Mouse (Mus musculus) embryonic facial prominence, embryonic 14.5 days (tissue): ENCODE results near the gene Tmem88. TPM values are rescaled to one million over a fixed set of nuclear protein-coding genes. Genes with fewer than 3 reads are reported as not detected.
A peak's percentile ranks its signal among the peaks of the same experiment; 100 is the strongest.

Experiments used
- ATAC-seq: fragments of 200-750 bp; cut with Nextera tagmentation; 2 replicates; pipeline ENCODE4 v1.8.0; 2017; ENCODE audit warnings: low read depth, moderate number of reproducible peaks, moderate TSS enrichment
- DNase-seq: peaks from one replicate; pipeline ENCODE4 v3.0.0-alpha.2; 2015; ENCODE audit warnings: low spot score
- H3K27ac ChIP-seq: fragments of 300-500 bp; sonication (generic); replicated peaks from 2 replicates; pipeline ENCODE4 v1.5.1; 2014; ENCODE audit warnings: low read depth, mild to moderate bottlenecking, low read length, moderate library complexity
- H3K27me3 ChIP-seq: fragments of 300-500 bp; sonication (generic); replicated peaks from 2 replicates; pipeline ENCODE4 v1.6.1; 2014; ENCODE audit warnings: low read length; ENCODE audit not compliant: control insufficient read depth, insufficient read depth
- H3K36me3 ChIP-seq: fragments of 300-500 bp; sonication (generic); 2 replicates; pipeline ENCODE4 v1.6.1; 2014; ENCODE audit warnings: low read length, mixed read lengths; ENCODE audit not compliant: control insufficient read depth, insufficient read depth
- H3K4me1 ChIP-seq: fragments of 300-500 bp; sonication (generic); 2 replicates; pipeline ENCODE4 v1.6.1; 2014; ENCODE audit warnings: antibody characterized with exemption, low read length; ENCODE audit not compliant: control insufficient read depth, insufficient read depth
- H3K4me2 ChIP-seq: fragments of 300-500 bp; sonication (generic); 2 replicates; pipeline ENCODE4 v1.6.1; 2014; ENCODE audit warnings: low read depth, mild to moderate bottlenecking, low read length, moderate library complexity, mixed read lengths
- H3K4me3 ChIP-seq: fragments of 300-500 bp; sonication (generic); 2 replicates; pipeline ENCODE4 v1.5.1; 2014; ENCODE audit warnings: low read depth, mild to moderate bottlenecking, low read length
- H3K9ac ChIP-seq: fragments of 300-500 bp; sonication (generic); 2 replicates; pipeline ENCODE4 v1.6.1; 2014; ENCODE audit warnings: low read depth, mild to moderate bottlenecking, low read length, moderate library complexity, mixed read lengths
- H3K9me3 ChIP-seq: fragments of 300-500 bp; sonication (generic); 2 replicates; pipeline ENCODE4 v1.6.1; 2016; ENCODE audit warnings: low read length; ENCODE audit not compliant: control insufficient read depth
- WGBS: fragments of 180-500 bp; shearing (Covaris S2); extraction: QIAGEN DNeasy Blood & Tissue Kit; methylation state at CpG from one replicate; pipeline ENCODE4 v1.1.7; 2014; 5-methylcytosine and 5-hydroxymethylcytosine counted together
- polyA plus RNA-seq: library from polyadenylated mRNA; unstranded; fragments of >200 nt; fragmentation: Nextera tagmentation; extraction: Ambion mirVana; gene quantifications from 2 replicates; pipeline ENCODE4 v1.2.1, GENCODE M21; 2014

Gene Tmem88
- polyA plus RNA-seq, 1 experiment from 2014 or later, result 19.2 TPM

DNA sequence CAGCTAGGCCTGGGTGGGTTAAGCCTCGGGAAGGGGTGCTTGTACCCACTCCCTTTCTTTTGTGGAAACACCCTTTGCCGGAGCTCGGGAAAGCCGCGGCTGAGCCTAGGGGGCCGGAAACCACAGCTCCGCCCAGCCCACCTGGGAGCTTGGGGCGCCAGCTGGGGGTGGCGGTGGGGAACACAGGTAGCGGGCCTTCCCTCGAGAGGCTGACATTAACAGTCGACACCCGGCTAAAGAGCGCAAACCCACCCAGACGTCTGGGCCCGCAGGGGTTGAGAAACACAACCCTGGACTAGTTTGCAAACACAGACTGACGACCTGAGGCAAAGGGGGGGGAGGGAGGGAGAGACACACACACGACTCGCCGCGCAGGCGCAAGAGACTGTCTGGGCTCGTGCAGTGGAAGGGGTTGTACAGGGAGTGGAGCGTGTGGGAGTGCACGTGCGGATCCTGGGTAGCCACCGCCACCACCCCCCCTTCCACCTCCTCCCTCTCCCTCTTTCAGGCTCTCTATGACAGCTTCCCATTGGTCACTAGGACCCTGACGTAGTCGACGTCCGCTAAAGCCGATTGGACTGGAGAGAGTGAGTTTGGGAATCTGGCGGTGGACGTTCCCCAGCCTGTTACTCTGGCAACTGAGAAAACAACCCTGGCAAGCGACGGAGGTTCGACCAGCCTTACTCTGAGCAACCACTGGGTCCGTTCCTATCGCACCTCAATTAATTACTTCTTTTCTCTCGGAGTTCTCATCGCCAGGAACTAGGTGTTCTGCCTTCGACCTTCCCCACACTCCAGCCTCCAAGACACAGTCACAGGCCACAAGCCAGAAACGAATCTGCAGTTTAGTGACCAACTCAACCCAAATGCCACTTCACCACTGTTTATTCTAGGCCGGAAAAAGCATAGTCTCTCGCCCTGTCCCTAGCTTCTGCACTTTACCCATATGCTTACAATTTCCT, 20.7 kb upstream of the Tmem88 start:
- Histone ChIP-seq H3K27ac (peak overlapping the region; percentile 99), H3K4me1 (peaks cover 34% of the 10 kb centered on the region)
- 0% methylated on average over 38 of the region's 45 CpGs for WGBS

DNA sequence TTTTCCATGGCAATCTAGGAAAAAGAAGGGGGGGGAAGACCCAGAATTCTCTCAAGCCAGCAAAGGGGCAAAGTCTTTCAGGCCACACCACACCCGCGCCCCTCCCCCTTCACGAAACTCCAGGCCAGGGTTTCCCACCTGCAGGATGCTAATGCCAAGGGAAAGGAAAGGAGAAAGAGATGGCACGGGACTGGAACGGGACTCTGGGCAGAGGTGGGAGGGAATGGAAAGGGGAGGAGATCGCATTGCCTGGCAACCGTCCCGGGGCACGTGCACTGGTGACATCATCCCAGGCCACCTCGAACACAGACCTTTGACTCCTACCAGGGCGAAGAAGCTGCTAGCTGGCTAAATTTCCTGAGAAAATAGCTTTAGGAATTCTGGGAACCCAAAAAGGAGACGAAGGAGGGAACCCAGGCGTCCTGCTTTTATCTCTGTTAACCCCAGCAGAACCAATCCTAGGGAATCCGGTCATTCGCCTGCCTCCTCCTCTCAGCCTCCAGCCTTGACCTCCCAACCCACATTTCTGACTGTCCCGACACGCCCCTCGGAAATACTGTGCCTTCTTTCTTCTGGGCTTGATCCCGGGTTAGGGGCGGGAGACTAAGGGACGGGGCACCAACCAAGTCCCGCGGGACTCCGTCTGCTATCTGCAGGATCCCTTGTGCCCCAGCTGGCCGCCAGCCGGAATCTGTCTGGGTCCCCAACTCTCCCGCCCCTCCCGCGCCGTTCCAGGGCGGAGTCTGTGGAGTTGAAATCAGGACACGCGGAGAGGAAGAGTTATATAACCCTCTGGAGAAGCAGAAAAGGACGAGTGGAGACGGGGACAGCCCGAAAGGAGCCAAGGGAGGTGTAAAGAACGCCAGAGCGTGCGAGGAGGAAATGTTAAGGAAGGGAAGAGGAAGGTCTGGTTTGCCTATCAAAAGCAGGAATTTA, 19.7 kb upstream of the Tmem88 start:
- Histone ChIP-seq H3K36me3 (peaks cover 8% of the 10 kb centered on the region; the same call in 1 of the 2 replicates), H3K4me2 (peak overlapping the region; percentile 92), H3K27me3 (peaks cover 19% of the 10 kb centered on the region), H3K9ac (peak overlapping the region; percentile 74), H3K4me3 (peak overlapping the region; percentile 77), H3K4me1 (peaks cover 45% of the 10 kb centered on the region), H3K27ac (peak overlapping the region; percentile 99), H3K9me3 (no peaks in the 10 kb centered on the region)
- DNase-seq, result peak; percentile 96
- WGBS, result under 1% methylated on average over 39 of the region's 39 CpGs
- ATAC-seq, result peak; percentile 32

More for the DNA sequence above, 20.7 kb upstream of the Tmem88 start:
- no peaks in the 10 kb centered on the region for H3K9me3 ChIP-seq
- peak overlapping the region; percentile 74 for H3K9ac ChIP-seq
- DNase-seq, result peak; percentile 99
- ATAC-seq, result peak; percentile 92
- H3K4me2 ChIP-seq, result peak overlapping the region; percentile 92
- no peaks in the 10 kb centered on the region for H3K36me3 ChIP-seq
- H3K27me3 ChIP-seq, result peaks cover 23% of the 10 kb centered on the region
- peak overlapping the region; percentile 77 for H3K4me3 ChIP-seq

DNA sequence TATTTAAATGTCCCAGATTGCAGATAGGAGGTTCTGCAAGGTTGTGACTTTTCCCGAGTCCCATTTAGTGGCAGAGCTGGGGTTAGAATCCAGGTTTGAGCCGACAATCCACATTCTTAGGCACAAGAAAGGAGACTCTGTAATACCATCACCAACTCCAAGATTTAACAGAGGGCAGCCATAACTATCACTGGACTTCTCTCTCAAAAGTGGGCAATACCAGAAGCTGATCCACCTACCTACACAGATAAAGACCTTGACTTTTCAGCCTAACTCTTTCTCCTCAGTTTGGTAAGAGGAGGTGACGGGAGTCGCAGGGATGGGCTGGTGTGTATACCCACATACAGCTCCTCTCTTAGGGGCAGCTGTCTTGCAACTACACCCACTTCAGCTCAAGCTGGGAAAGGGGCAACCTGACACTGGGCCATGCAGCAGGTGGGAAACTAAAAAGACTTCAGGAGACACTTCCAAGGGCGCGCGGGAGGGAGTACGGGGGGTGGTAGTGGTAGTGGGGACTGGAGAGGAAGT, 19.0 kb upstream of the Tmem88 start:
- peaks cover 52% of the 10 kb centered on the region for H3K4me1 ChIP-seq
- peak overlapping the region; percentile 77 for H3K4me3 ChIP-seq
- 4% methylated on average over 8 of the region's 8 CpGs for WGBS
- peak overlapping the region; percentile 99 for H3K27ac ChIP-seq
- no peak for ATAC-seq
- DNase-seq, result no peak
- peak overlapping the region; percentile 74; the same call in 1 of the 2 replicates for H3K9ac ChIP-seq
- H3K27me3 ChIP-seq, result peaks cover 13% of the 10 kb centered on the region
- H3K9me3 ChIP-seq, result no peaks in the 10 kb centered on the region
- peak overlapping the region; percentile 92 for H3K4me2 ChIP-seq
- peaks cover 15% of the 10 kb centered on the region for H3K36me3 ChIP-seq

DNA sequence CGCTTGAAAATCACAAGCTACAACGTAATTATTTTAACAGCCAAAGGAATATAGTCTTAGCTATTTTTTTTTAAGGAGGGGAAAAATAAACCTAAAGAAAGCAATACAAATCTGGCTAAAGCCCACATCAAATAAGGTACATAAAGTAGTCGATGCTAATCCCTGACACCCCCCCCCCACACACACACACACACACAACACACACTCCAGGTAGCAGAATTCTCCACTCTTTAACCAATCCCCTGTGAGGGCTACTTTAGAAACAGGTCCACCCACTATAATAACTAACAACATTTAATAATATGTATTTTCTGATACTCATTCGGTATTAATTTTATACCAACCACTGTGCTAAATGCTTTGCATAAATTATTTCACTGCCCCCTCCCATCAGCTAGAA, 18.5 kb upstream of the Tmem88 start:
- peaks cover 56% of the 10 kb centered on the region for H3K4me1 ChIP-seq
- no peaks in the 10 kb centered on the region for H3K9me3 ChIP-seq
- peaks cover 8% of the 10 kb centered on the region for H3K27me3 ChIP-seq
- peaks cover 16% of the 10 kb centered on the region for H3K36me3 ChIP-seq
- peak overlapping the region; percentile 77 for H3K4me3 ChIP-seq
- H3K4me2 ChIP-seq, result peak overlapping the region; percentile 92
- peak overlapping the region; percentile 94 for H3K9ac ChIP-seq
- peak overlapping the region; percentile 99 for H3K27ac ChIP-seq
- WGBS, result under 1% methylated on average over 4 of the region's 4 CpGs
- DNase-seq (no peak), ATAC-seq (no peak)

DNA sequence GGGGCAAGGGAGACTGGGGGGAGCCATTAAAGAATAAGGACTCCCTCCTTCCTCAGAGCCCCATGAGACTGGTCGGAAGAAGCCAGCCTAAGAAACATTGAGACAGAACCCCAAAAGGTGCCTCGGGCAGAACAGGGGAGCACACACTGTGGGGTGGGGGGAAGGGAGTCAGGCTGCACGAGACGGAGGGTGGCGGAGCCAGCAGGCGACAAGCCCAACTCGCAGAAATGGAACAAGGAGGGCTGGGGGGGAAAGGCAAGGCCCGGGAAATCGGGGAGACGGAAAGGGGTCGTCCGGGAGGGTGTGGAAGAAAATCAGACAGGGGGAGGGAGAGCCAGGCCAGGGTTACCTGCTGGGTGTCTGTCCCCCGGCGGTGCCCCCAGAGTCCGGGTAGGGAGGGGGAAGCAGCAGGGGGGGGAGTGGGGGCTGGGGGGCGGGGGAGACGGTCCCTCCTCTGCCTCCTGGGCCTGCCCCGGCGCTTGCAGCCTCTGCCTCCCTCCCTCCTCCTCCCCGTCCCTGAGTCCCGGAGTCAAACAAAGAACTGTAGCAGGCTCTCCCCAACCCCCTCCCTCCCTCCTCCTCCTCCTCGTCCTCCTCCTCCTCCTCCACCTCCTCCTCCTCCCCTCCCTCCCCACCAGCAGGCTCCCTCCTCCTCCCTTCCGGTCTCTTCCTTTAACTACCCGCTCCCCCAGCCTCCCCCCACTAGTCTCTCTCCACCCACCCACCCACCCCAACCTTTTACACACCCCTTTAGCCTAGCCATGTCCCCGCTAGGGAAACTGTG, 17.8 kb upstream of the Tmem88 start:
- H3K4me3 ChIP-seq, result peak overlapping the region; percentile 77
- H3K4me1 ChIP-seq, result peaks cover 56% of the 10 kb centered on the region
- DNase-seq (peak; percentile 94), ATAC-seq (peak; percentile 10; the same call in 1 of the 2 replicates)
- H3K4me2 ChIP-seq, result peak overlapping the region; percentile 92
- H3K27ac ChIP-seq, result peak overlapping the region; percentile 99
- H3K36me3 ChIP-seq, result peaks cover 16% of the 10 kb centered on the region
- H3K27me3 ChIP-seq, result peaks cover 1% of the 10 kb centered on the region
- no peaks in the 10 kb centered on the region for H3K9me3 ChIP-seq
- peak overlapping the region; percentile 94 for H3K9ac ChIP-seq
- WGBS, result under 1% methylated on average over 11 of the region's 25 CpGs

DNA sequence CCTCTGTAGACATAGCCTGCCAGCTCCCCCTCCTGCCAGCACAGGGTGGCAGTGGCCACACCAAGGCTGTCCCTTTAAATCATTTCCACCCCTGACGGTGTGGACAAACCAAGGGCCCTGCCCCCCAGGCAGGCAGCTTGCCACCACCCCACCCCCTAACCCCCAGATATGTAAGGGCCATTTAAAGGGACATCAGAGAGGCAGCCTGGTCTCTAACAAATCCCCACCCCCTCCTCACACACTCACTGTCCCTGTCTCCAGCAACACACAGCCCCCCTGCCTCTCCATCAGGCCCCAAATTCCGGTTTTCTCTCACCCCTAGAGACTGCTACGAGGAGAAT, 17.3 kb upstream of the Tmem88 start:
- peak overlapping the region; percentile 94 for H3K9ac ChIP-seq
- peaks cover 16% of the 10 kb centered on the region for H3K36me3 ChIP-seq
- ATAC-seq (no peak), DNase-seq (peak; percentile 79)
- peak overlapping the region; percentile 99 for H3K27ac ChIP-seq
- peaks cover 53% of the 10 kb centered on the region for H3K4me1 ChIP-seq
- H3K27me3 ChIP-seq, result no peaks in the 10 kb centered on the region
- no peaks in the 10 kb centered on the region for H3K9me3 ChIP-seq
- H3K4me3 ChIP-seq, result peak overlapping the region; percentile 77
- WGBS, result 0% methylated on average over 3 of the region's 3 CpGs
- peak overlapping the region; percentile 92 for H3K4me2 ChIP-seq

DNA sequence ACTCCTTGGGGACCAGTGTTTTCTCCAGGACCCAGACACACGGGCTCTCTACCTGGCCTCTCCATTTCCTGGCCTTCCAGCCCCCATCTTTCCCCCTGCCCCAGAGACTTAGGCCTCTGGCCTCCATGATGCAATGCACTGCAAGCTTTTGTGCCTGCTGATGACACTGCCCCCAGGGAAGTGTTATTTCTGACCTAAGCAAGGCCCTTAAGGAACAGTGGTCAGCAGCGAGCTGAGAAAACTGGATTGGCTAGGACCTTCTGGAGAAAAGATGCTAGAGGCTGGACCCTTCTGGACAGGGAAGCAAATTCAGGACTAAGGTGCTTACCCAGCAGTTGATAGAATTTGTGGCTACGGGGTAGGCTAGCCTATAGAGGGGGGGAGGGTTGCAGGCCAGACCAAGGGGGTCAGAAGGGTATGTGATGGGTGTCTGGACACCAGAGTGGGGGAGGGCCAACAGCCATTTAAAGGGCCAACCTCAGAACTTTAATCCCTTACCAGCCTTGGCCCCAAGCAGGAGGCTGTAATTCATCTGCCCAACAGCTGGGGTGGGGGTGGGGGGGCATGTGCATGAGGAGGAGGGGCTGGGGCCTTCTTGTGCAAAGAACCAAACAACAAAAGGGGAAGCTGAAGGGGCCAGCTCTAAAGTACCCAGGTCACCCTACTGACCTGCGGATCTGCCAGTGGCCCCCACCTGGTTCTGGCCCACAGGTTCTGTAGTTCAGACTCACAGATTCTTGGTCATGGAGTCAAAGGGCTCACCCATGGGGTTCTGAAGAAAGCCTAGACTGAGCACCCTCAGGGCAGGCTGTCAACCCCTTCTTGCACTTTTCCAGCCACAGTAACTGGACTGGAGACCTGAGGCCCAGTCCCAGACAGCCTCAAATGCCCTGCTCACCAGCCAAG, 16.6 kb upstream of the Tmem88 start:
- ATAC-seq (no peak), DNase-seq (no peak)
- H3K4me1 ChIP-seq, result peaks cover 48% of the 10 kb centered on the region
- peak overlapping the region; percentile 94 for H3K9ac ChIP-seq
- 10% methylated on average over 4 of the region's 4 CpGs for WGBS
- H3K27me3 ChIP-seq, result no peaks in the 10 kb centered on the region
- peak overlapping the region; percentile 77 for H3K4me3 ChIP-seq
- peak overlapping the region; percentile 92 for H3K4me2 ChIP-seq
- peak overlapping the region; percentile 99 for H3K27ac ChIP-seq
- H3K36me3 ChIP-seq, result peaks cover 16% of the 10 kb centered on the region
- no peaks in the 10 kb centered on the region for H3K9me3 ChIP-seq
